Mouse (Mus musculus): ENCODE measurements at regions not wholly inside any gene's neighbourhood (a gene's known extent, or its start where the extent isn't known, plus 50 kb on each side); places are given as distances from the start of the nearest gene placed in this dataset.
A peak's percentile ranks its signal among the peaks of the same experiment; 100 is the strongest.

GRCm38 (mm10) chr17:3248875-3249274 lies 77.5 kb upstream of the Tiam2 start:
- WGBS = 90% methylated on average over 6 of the region's 6 CpGs
- no peaks in the 10 kb centered on the region for H3K27me3 ChIP-seq (replicated peaks; ENCODE audit: low read depth, poor library complexity, severe bottlenecking)
- H3K27ac ChIP-seq (replicated peaks) = no peak overlapping the region

GRCm38 (mm10) chr17:3249320-3249719 lies 77.1 kb upstream of the Tiam2 start:
- H3K36me3 ChIP-seq (replicated peaks) = peaks cover 12% of the 10 kb centered on the region
- H3K4me3 ChIP-seq = no peak overlapping the region
- H3K9me3 ChIP-seq = no peaks in the 10 kb centered on the region
- H3K27ac ChIP-seq (replicated peaks) = no peak overlapping the region
- no peaks in the 10 kb centered on the region for H3K27me3 ChIP-seq (replicated peaks; ENCODE audit: low read depth, poor library complexity, severe bottlenecking)
- peaks cover 13% of the 10 kb centered on the region for H3K4me1 ChIP-seq
- WGBS = 85% methylated on average over 7 of the region's 7 CpGs
- no peak for DNase-seq (ENCODE audit: low spot score)

More at GRCm38 (mm10) chr17:3248875-3249274, 77.5 kb upstream of the Tiam2 start:
- no peak for DNase-seq (ENCODE audit: low spot score)
- Histone ChIP-seq H3K36me3 (replicated peaks) (peaks cover 12% of the 10 kb centered on the region; the same call in 1 of the 2 replicates), H3K9me3 (no peaks in the 10 kb centered on the region), H3K4me3 (no peak overlapping the region), H3K4me1 (peaks cover 14% of the 10 kb centered on the region)

- H3K27me3 ChIP-seq (replicated peaks; ENCODE audit: low read depth, poor library complexity, severe bottlenecking) = no peaks in the 10 kb centered on the region
- DNase-seq (ENCODE audit: low spot score) = no peak
- H3K36me3 ChIP-seq (replicated peaks) = peaks cover 12% of the 10 kb centered on the region
- H3K27ac ChIP-seq (replicated peaks) = no peak overlapping the region
- no peak overlapping the region for H3K4me3 ChIP-seq
- no peaks in the 10 kb centered on the region for H3K9me3 ChIP-seq
- 85% methylated on average over 4 of the region's 4 CpGs for WGBS
- H3K4me1 ChIP-seq = peaks cover 5% of the 10 kb centered on the region
Measured at GRCm38 (mm10) chr17:3251176-3251575, 75.2 kb upstream of the Tiam2 start.

- H3K4me1 ChIP-seq = no peaks in the 10 kb centered on the region
- H3K36me3 ChIP-seq (replicated peaks) = peaks cover 16% of the 10 kb centered on the region
- 94% methylated on average over 5 of the region's 5 CpGs for WGBS
- no peak overlapping the region for H3K4me3 ChIP-seq
- no peak for DNase-seq (ENCODE audit: low spot score)
- H3K27ac ChIP-seq (replicated peaks) = no peak overlapping the region
- no peaks in the 10 kb centered on the region for H3K9me3 ChIP-seq
- no peaks in the 10 kb centered on the region for H3K27me3 ChIP-seq (replicated peaks; ENCODE audit: low read depth, poor library complexity, severe bottlenecking)
Measured at GRCm38 (mm10) chr17:3251966-3252365, 74.4 kb upstream of the Tiam2 start.

- WGBS = 89% methylated on average over 10 of the region's 10 CpGs
- no peaks in the 10 kb centered on the region for H3K27me3 ChIP-seq (replicated peaks; ENCODE audit: low read depth, poor library complexity, severe bottlenecking)
- DNase-seq (ENCODE audit: low spot score) = peak; percentile 34
- peaks cover 21% of the 10 kb centered on the region for H3K36me3 ChIP-seq (replicated peaks)
- no peak overlapping the region for H3K4me3 ChIP-seq
- 0 out of 2 replicates have a peak, but pooled peaks cover 3% of the 10 kb centered on the region for H3K4me1 ChIP-seq
- H3K27ac ChIP-seq (replicated peaks) = no peak overlapping the region
- H3K9me3 ChIP-seq = no peaks in the 10 kb centered on the region
Measured at GRCm38 (mm10) chr17:3253508-3254176, 72.7 kb upstream of the Tiam2 start.

- no peak for DNase-seq (ENCODE audit: low spot score)
- H3K9me3 ChIP-seq = no peaks in the 10 kb centered on the region
- no peak overlapping the region for H3K27ac ChIP-seq (replicated peaks)
- peaks cover 15% of the 10 kb centered on the region for H3K36me3 ChIP-seq (replicated peaks)
- H3K27me3 ChIP-seq (replicated peaks; ENCODE audit: low read depth, poor library complexity, severe bottlenecking) = no peaks in the 10 kb centered on the region
- H3K4me1 ChIP-seq = peaks cover 13% of the 10 kb centered on the region
- WGBS = 96% methylated on average over 7 of the region's 7 CpGs
- no peak overlapping the region for H3K4me3 ChIP-seq
Measured at GRCm38 (mm10) chr17:3256765-3257164, 69.6 kb upstream of the Tiam2 start.

- Histone ChIP-seq H3K36me3 (replicated peaks) (peaks cover 9% of the 10 kb centered on the region; the same call in 1 of the 2 replicates), H3K27ac (replicated peaks) (no peak overlapping the region), H3K27me3 (replicated peaks; ENCODE audit: low read depth, poor library complexity, severe bottlenecking) (no peaks in the 10 kb centered on the region), H3K9me3 (no peaks in the 10 kb centered on the region), H3K4me3 (no peak overlapping the region), H3K4me1 (peaks cover 23% of the 10 kb centered on the region)
- DNase-seq (ENCODE audit: low spot score) = no peak
- WGBS = 72% methylated on average over 9 of the region's 9 CpGs
Measured at GRCm38 (mm10) chr17:3258811-3259510, 67.4 kb upstream of the Tiam2 start.

- Histone ChIP-seq H3K27me3 (replicated peaks; ENCODE audit: low read depth, poor library complexity, severe bottlenecking) (no peaks in the 10 kb centered on the region), H3K36me3 (replicated peaks) (peaks cover 9% of the 10 kb centered on the region; the same call in 1 of the 2 replicates), H3K4me1 (peaks cover 23% of the 10 kb centered on the region), H3K4me3 (no peak overlapping the region), H3K9me3 (no peaks in the 10 kb centered on the region), H3K27ac (replicated peaks) (no peak overlapping the region)
- WGBS = 93% methylated on average over 11 of the region's 11 CpGs
- no peak for DNase-seq (ENCODE audit: low spot score)
Measured at GRCm38 (mm10) chr17:3260796-3261195, 65.6 kb upstream of the Tiam2 start.

- H3K27me3 ChIP-seq (replicated peaks; ENCODE audit: low read depth, poor library complexity, severe bottlenecking) = no peaks in the 10 kb centered on the region; the same call in 1 of the 2 replicates
- peak; percentile 85 for DNase-seq (ENCODE audit: low spot score)
- H3K36me3 ChIP-seq (replicated peaks) = no peaks in the 10 kb centered on the region
- WGBS = 46% methylated on average over 22 of the region's 22 CpGs
- H3K27ac ChIP-seq (replicated peaks) = no peak overlapping the region
- no peak overlapping the region for H3K4me3 ChIP-seq
- peaks cover 32% of the 10 kb centered on the region for H3K4me1 ChIP-seq
- H3K9me3 ChIP-seq = no peaks in the 10 kb centered on the region
Measured at GRCm38 (mm10) chr17:3273108-3274091, 53.0 kb upstream of the Tiam2 start.

GRCm38 (mm10) chr17:3274449-3275285 lies 51.7 kb upstream of the Tiam2 start:
- WGBS = 5% methylated on average over 14 of the region's 14 CpGs
- Histone ChIP-seq H3K27me3 (replicated peaks; ENCODE audit: low read depth, poor library complexity, severe bottlenecking) (no peaks in the 10 kb centered on the region; the same call in 1 of the 2 replicates), H3K9me3 (no peaks in the 10 kb centered on the region), H3K36me3 (replicated peaks) (no peaks in the 10 kb centered on the region), H3K4me1 (peaks cover 38% of the 10 kb centered on the region), H3K4me3 (peak overlapping the region; percentile 19; the same call in 1 of the 2 replicates), H3K27ac (replicated peaks) (peak overlapping the region; percentile 81)
- peak; percentile 74 for DNase-seq (ENCODE audit: low spot score)
